ENCODE assay signal across 20 mouse cellular contexts in the genomic region with DNA sequence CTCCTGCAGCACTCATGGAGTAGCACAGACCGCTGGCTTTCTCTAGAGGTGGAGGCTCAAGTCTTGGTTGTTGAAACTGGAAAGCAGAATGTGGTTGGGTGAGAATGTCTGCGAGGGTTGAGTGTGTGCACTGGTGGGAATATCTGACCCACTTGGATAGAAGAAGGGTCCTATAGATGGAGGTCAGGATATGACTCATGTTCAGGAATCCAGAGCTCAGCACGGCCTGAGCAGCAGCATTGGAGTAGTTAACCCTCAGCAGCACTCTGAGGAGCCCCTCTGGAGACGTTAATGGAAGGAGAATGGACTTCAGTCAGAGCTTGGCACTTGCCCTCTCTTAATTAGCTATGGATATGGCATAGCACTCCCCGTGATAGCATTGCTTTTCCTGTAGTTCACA. TPM values are rescaled to one million over a fixed set of nuclear protein-coding genes. Genes with fewer than 3 reads are reported as not detected.
"Had no signal": no experiment of that assay in that cellular context is flagged by ENCODE, and none has a peak within 500 bp of the region (broad histone marks: within the 10 kb centered on the region; RNA-seq: fewer than 3 reads in every experiment).

No protein-coding gene starts in this region.

- H3K4me1 ChIP-seq: limb, embryonic 12.5 days; limb, embryonic 15.5 days; midbrain, embryonic 12.5 days; midbrain, embryonic 15.5 days had no signal

- ATAC-seq: midbrain, embryonic 15.5 days had no signal

- H3K4me3 ChIP-seq: left cerebral cortex, adult 2 months; limb, embryonic 12.5 days; limb, embryonic 15.5 days; midbrain, embryonic 12.5 days; midbrain, embryonic 15.5 days had no signal

- H3K27ac ChIP-seq: left cerebral cortex, adult 2 months; limb, embryonic 12.5 days; limb, embryonic 15.5 days; liver, embryonic 14.5 days; macrophage; midbrain, embryonic 12.5 days; midbrain, embryonic 15.5 days had no signal

- H3K27me3 ChIP-seq: limb, embryonic 12.5 days; limb, embryonic 15.5 days; midbrain, embryonic 12.5 days; midbrain, embryonic 15.5 days had no signal

- H3K9me3 ChIP-seq: limb, embryonic 12.5 days; limb, embryonic 15.5 days; midbrain, embryonic 12.5 days; midbrain, embryonic 15.5 days had no signal

- H3K9ac ChIP-seq: limb, embryonic 12.5 days; limb, embryonic 15.5 days; liver, embryonic 14.5 days; midbrain, embryonic 12.5 days; midbrain, embryonic 15.5 days had no signal

- H3K4me2 ChIP-seq: limb, embryonic 12.5 days; limb, embryonic 15.5 days; liver, embryonic 11.5 days; midbrain, embryonic 12.5 days; midbrain, embryonic 15.5 days had no signal

- DNase-seq: kidney, adult 18-20 months; kidney, adult 9 months; kidney, postnatal 25 days; layer of hippocampus, postnatal 36 days; left cerebral cortex, postnatal 4 days; lung, adult 2 months; thymus, postnatal 25 days had no signal

RNA-seq across cellular contexts. Expression of gene Maneal, which starts 32.3 kb away (rescaled TPM):
- total RNA-seq: megakaryocyte, adult 5-6 weeks had no signal

RNA-seq across cellular contexts. Expression of gene Epha10, which starts 51.0 kb away (rescaled TPM):
- total RNA-seq: megakaryocyte, adult 5-6 weeks had no signal
- polyA plus RNA-seq: liver, embryonic 11.5 days; liver, embryonic 14.5 days; lung, adult 2 months; lung, embryonic 16.5 days; macrophage; small intestine, adult 2 months; spleen, adult 2 months; thymus, postnatal 0 days had no signal
